Mouse (Mus musculus) cerebellum, adult 2 months (tissue): ENCODE results near the gene Yipf4.

Experiments
- CTCF ChIP-seq: fragments of 200-500 bp; IDR thresholded peaks from 2 replicates; pipeline ENCODE4 v1.5.1; 2011; ENCODE audit warnings: low read depth, mild to moderate bottlenecking, control low read depth, low read length, moderate library complexity, borderline replicate concordance; ENCODE audit not compliant: insufficient read depth
- POLR2A ChIP-seq: fragments of 200-500 bp; IDR thresholded peaks from 2 replicates; pipeline ENCODE4 v1.6.1; 2011; ENCODE audit warnings: low read length, control low read depth, borderline replicate concordance; ENCODE audit not compliant: insufficient read depth

DNA sequence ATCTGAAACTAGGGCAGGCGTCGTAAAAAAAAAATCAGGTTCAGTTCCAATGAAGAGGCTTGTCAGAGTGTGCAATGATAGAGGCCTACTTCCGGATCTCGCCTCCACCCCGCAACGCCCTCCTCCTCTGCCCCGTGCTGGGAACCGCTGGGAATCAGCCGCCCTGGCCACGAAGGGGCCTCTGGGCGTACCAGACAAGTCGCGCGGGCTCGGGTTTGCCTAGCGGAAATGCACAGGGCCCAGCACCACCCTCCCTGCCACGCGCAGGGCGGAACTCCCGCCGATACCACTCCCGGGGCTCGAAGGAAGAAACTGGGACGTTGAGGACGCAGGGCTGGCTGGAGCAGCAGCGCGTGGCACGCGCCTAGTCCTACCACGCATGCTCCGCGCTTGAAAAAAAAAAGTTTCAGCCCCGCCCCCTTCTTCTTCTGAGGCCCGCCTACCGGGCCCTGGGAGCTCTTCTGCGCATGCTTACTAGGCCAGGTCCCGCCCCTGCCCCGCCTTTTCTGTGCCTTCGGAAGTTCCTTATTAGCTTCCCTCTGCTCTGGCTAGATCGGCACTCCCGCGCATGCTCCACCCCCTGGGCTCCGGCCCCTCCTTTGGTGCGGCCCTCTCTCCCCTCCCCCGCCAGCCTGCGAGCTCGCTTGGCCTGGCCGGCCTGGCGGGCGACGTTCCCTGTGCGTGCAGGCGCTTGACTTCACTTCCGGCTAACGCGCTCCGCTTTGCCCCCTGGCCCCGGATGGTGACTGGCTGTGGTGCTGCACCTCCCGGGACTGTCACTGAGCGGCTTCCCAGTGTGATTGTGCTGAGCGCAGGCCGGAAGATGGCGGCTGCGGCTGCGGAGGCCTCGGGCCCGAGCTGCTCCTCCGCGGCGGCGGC lies 38.7 kb downstream of the Yipf4 start, which contains the start of gene Birc6:
- peak; percentile 94 for TF ChIP-seq POLR2A
- TF ChIP-seq CTCF = no peak
